Comparison of ENCODE assay signal across 15 mouse cellular contexts in genomic region chr9:82709991-82710593, GRCm38 (mm10).
DNase-seq lines count a peak whose midpoint lies in the region; ATAC-seq and TF ChIP-seq lines count a peak whose summit lies in the region.
"Had no signal": no experiment of that assay in that cellular context is flagged by ENCODE, and none has a peak within 500 bp of the region (broad histone marks: within the 10 kb centered on the region; RNA-seq: fewer than 3 reads in every experiment).

No protein-coding gene starts in this region.

- no peak for DNase-seq in kidney, postnatal 36 days
- DNase-seq in testis, postnatal 14 days (ENCODE audit: low spot score) = peak; percentile 4
- no peak for DNase-seq in testis, postnatal 10 days (ENCODE audit: low spot score)
- peak; percentile 21 for DNase-seq in forebrain, postnatal 0 days
- DNase-seq in ovary, postnatal 36 days (ENCODE audit: low spot score) = no peak
- DNase-seq in frontal cortex, adult 2 months (ENCODE audit: extremely low spot score in 1 of 2, low spot score in 1 of 2) = no peak
- DNase-seq: cerebellum, adult 2 months; liver; right cerebral cortex, postnatal 25 days; thymus, adult 2 months had no signal

- TF ChIP-seq CTCF in forebrain, postnatal 0 days (IDR thresholded peaks at IDR 0.05; ENCODE audit: low read depth) = no peak

- H3K4me3 ChIP-seq in kidney, embryonic 14.5 days (ENCODE audit: low read length) = no peak overlapping the region
- H3K4me3 ChIP-seq in forebrain, postnatal 0 days (ENCODE audit: low read depth, low read length) = no peak overlapping the region
- H3K4me3 ChIP-seq: erythroblast, embryonic 14.5 days; hindbrain, embryonic 12.5 days; lung, embryonic 15.5 days had no signal

- no peaks in the 10 kb centered on the region for H3K9me3 ChIP-seq in kidney, embryonic 14.5 days (ENCODE audit: control insufficient read depth, low read length)
- no peaks in the 10 kb centered on the region for H3K9me3 ChIP-seq in forebrain, postnatal 0 days (ENCODE audit: low read length)
- H3K9me3 ChIP-seq: hindbrain, embryonic 12.5 days; lung, embryonic 15.5 days had no signal

- H3K4me2 ChIP-seq in kidney, embryonic 14.5 days (replicated peaks; ENCODE audit: low read depth, low read length) = no peak overlapping the region
- peak overlapping the region; percentile 10; the same call in 1 of the 2 replicates for H3K4me2 ChIP-seq in forebrain, postnatal 0 days (ENCODE audit: low read depth)
- H3K4me2 ChIP-seq: hindbrain, embryonic 12.5 days; lung, embryonic 15.5 days had no signal

- H3K9ac ChIP-seq in kidney, embryonic 14.5 days (ENCODE audit: low read depth, low read length) = no peak overlapping the region
- no peak overlapping the region for H3K9ac ChIP-seq in forebrain, postnatal 0 days
- H3K9ac ChIP-seq: hindbrain, embryonic 12.5 days; lung, embryonic 15.5 days had no signal

- H3K36me3 ChIP-seq in kidney, embryonic 14.5 days (ENCODE audit: control insufficient read depth, insufficient read depth, low read length) = no peaks in the 10 kb centered on the region
- H3K36me3 ChIP-seq in forebrain, postnatal 0 days (ENCODE audit: insufficient read depth) = no peaks in the 10 kb centered on the region
- H3K36me3 ChIP-seq: hindbrain, embryonic 12.5 days; lung, embryonic 15.5 days had no signal

- 69% methylated on average over 12 of the region's 12 CpGs for WGBS in kidney, embryonic 14.5 days
- whole genome bisulfite sequencing in forebrain, postnatal 0 days = 34% methylated on average over 12 of the region's 12 CpGs

- H3K4me1 ChIP-seq in kidney, embryonic 14.5 days (ENCODE audit: control insufficient read depth, insufficient read depth, low read length) = no peaks in the 10 kb centered on the region
- H3K4me1 ChIP-seq in forebrain, postnatal 0 days (ENCODE audit: insufficient read depth) = no peaks in the 10 kb centered on the region; the same call in 1 of the 2 replicates
- H3K4me1 ChIP-seq: hindbrain, embryonic 12.5 days; lung, embryonic 15.5 days had no signal

- no peaks in the 10 kb centered on the region for H3K27me3 ChIP-seq in kidney, embryonic 14.5 days (ENCODE audit: control insufficient read depth, insufficient read depth, low read length)
- no peaks in the 10 kb centered on the region for H3K27me3 ChIP-seq in forebrain, postnatal 0 days (ENCODE audit: insufficient read depth, low read length)
- H3K27me3 ChIP-seq: hindbrain, embryonic 12.5 days; lung, embryonic 15.5 days had no signal

- peak; percentile 9; the same call in 1 of the 2 replicates for ATAC-seq in kidney, embryonic 14.5 days (ENCODE audit: low FRiP score, low TSS enrichment)
- ATAC-seq in forebrain, postnatal 0 days = no peak; the same call in 1 of the 2 replicates
- ATAC-seq: intestine, postnatal 0 days had no signal

- H3K27ac ChIP-seq in kidney, embryonic 14.5 days (ENCODE audit: low read depth, low read length) = no peak overlapping the region
- no peak overlapping the region for H3K27ac ChIP-seq in forebrain, postnatal 0 days (ENCODE audit: low read depth, low read length)
- H3K27ac ChIP-seq: hindbrain, embryonic 12.5 days; lung, embryonic 15.5 days had no signal

Comparison
In these comparisons a context has a peak if more than half of its experiments do, and no peak if none do; other contexts are left out.
1. DNase-seq: peak in testis, postnatal 14 days (single experiment) and forebrain, postnatal 0 days (single experiment); none in kidney, postnatal 36 days (0 of 2), testis, postnatal 10 days (single experiment), ovary, postnatal 36 days (single experiment) and frontal cortex, adult 2 months (0 of 2).